Mouse (Mus musculus): Measurements from ENCODE around the gene Sox6. TPM values are rescaled to one million over a fixed set of nuclear protein-coding genes. Genes with fewer than 3 reads are reported as not detected.

The Sox6 gene
- total RNA-seq, 1 experiment, result 1.2 TPM

DNA sequence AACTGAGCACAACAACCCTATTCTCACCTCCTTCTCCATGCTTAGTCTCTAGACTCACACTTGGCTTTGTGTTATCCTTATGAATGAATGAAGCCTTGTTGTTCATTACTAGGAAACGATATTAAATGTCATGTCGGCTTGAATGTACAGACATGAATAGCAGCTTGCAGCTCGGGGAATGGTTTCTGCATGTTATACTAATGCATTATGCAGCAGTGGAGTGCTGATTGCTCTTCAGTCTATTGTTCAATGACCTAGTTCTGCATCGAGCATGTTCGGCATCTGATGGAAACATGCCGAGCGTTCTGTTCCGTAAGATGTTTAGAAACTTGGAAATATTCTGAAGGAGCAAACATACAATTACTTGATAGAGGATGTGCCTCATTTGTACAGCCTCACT, 524.9 kb downstream of the Sox6 start:
- in situ Hi-C loops (cut with MboI; ENCODE audit: low sequenced_read_pairs in 2 of 2, unreplicated experiment in 2 of 2), result no loop called here
- Histone ChIP-seq H3K9ac (ENCODE audit: insufficient read depth, low read depth, low read length, poor library complexity, severe bottlenecking) (no peak overlapping the region), H3K4me3 (ENCODE audit: insufficient read depth in 1 of 2, low read depth in 1 of 2, low read length in 2 of 2, poor library complexity in 1 of 2, severe bottlenecking in 1 of 2) (no peak overlapping the region), H3K27ac (ENCODE audit: insufficient read depth, low read depth, low read length, poor library complexity, severe bottlenecking) (no peak overlapping the region), H3K36me3 (ENCODE audit: control insufficient read depth, insufficient read depth, low read length, poor library complexity, severe bottlenecking) (no peaks in the 10 kb centered on the region), H3K9me3 (ENCODE audit: control insufficient read depth, insufficient read depth, low read depth, low read length) (no peaks in the 10 kb centered on the region), H3K4me1 (ENCODE audit: control insufficient read depth in 2 of 2, insufficient read depth in 2 of 2, low read length in 2 of 2, poor library complexity in 1 of 2) (no peaks in the 10 kb centered on the region)
- DNase-seq (ENCODE audit: low read depth, low spot score), result no peak
- TF ChIP-seq ZC3H11A (IDR thresholded peaks at IDR 0.05; ENCODE audit: borderline replicate concordance, low read depth, low read length), result no peak
- TF ChIP-seq HCFC1 (IDR thresholded peaks at IDR 0.05; ENCODE audit: borderline replicate concordance, insufficient read depth, low read length), result no peak
- no peak for TF ChIP-seq MAFK (IDR thresholded peaks at IDR 0.05; ENCODE audit: insufficient read depth, low read depth, low read length)
- no peak for TF ChIP-seq CHD2 (IDR thresholded peaks at IDR 0.05; ENCODE audit: low read depth, low read length)
- TF ChIP-seq ZNF384 (IDR thresholded peaks at IDR 0.05; ENCODE audit: low read depth, low read length), result no peak

DNA sequence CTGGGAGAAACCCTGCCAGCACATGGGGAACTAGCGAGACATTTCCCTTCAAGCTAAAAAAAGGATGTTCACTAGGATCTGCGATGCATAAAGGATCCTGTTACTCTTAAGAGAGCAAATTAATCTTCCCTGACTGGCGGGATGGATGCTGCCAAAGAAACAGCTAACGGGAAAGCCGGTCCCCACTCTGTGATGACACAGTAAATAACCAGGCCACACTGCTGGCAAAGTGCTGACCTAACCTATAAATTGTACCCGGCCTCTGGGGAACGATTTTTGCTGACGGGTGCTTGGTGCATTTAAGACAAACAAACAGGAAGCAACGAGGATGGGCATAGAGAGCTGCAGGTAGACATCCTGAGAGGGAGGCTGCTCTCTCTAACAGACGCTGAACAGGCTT, 526.8 kb downstream of the Sox6 start:
- Histone ChIP-seq H3K4me3 (ENCODE audit: insufficient read depth in 1 of 2, low read depth in 1 of 2, low read length in 2 of 2, poor library complexity in 1 of 2, severe bottlenecking in 1 of 2) (no peak overlapping the region), H3K36me3 (ENCODE audit: control insufficient read depth, insufficient read depth, low read length, poor library complexity, severe bottlenecking) (no peaks in the 10 kb centered on the region), H3K9ac (ENCODE audit: insufficient read depth, low read depth, low read length, poor library complexity, severe bottlenecking) (no peak overlapping the region), H3K9me3 (ENCODE audit: control insufficient read depth, insufficient read depth, low read depth, low read length) (no peaks in the 10 kb centered on the region), H3K4me1 (ENCODE audit: control insufficient read depth in 2 of 2, insufficient read depth in 2 of 2, low read length in 2 of 2, poor library complexity in 1 of 2) (no peaks in the 10 kb centered on the region), H3K27ac (ENCODE audit: insufficient read depth, low read depth, low read length, poor library complexity, severe bottlenecking) (no peak overlapping the region)
- no peak for DNase-seq (ENCODE audit: low read depth, low spot score)
- in situ Hi-C loops (cut with MboI; ENCODE audit: low sequenced_read_pairs in 2 of 2, unreplicated experiment in 2 of 2), result no loop called here
- TF ChIP-seq CHD2 (IDR thresholded peaks at IDR 0.05; ENCODE audit: low read depth, low read length) (no peak), MAFK (IDR thresholded peaks at IDR 0.05; ENCODE audit: insufficient read depth, low read depth, low read length) (no peak), ZC3H11A (IDR thresholded peaks at IDR 0.05; ENCODE audit: borderline replicate concordance, low read depth, low read length) (no peak), HCFC1 (IDR thresholded peaks at IDR 0.05; ENCODE audit: borderline replicate concordance, insufficient read depth, low read length) (no peak), ZNF384 (IDR thresholded peaks at IDR 0.05; ENCODE audit: low read depth, low read length) (no peak)

DNA sequence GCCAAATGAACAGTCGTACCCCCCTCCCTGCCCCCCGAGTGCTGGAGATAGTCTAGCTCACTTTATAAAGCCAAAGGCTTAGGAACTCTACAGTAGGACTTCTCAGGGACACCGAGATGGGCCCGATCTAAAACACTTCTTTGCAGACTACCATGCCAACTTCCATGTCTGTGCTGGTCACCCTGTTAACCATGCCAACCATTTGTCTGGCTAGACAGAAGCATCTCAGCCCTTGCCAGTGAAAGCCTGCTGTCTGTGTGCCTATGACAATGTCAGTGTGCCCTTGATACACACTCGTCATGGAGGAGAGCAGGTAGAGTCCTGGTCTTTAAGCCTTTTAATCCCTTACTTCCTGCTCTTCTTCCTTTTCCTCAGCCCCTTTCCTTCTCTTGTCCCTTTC, 527.5 kb downstream of the Sox6 start:
- no peak for TF ChIP-seq CHD2 (IDR thresholded peaks at IDR 0.05; ENCODE audit: low read depth, low read length)
- no peak for TF ChIP-seq HCFC1 (IDR thresholded peaks at IDR 0.05; ENCODE audit: borderline replicate concordance, insufficient read depth, low read length)
- no peak for TF ChIP-seq ZNF384 (IDR thresholded peaks at IDR 0.05; ENCODE audit: low read depth, low read length)
- no peak for TF ChIP-seq ZC3H11A (IDR thresholded peaks at IDR 0.05; ENCODE audit: borderline replicate concordance, low read depth, low read length)
- TF ChIP-seq MAFK (IDR thresholded peaks at IDR 0.05; ENCODE audit: insufficient read depth, low read depth, low read length), result no peak
- no peak for DNase-seq (ENCODE audit: low read depth, low spot score)
- H3K9ac ChIP-seq (ENCODE audit: insufficient read depth, low read depth, low read length, poor library complexity, severe bottlenecking), result no peak overlapping the region
- H3K4me1 ChIP-seq (ENCODE audit: control insufficient read depth in 2 of 2, insufficient read depth in 2 of 2, low read length in 2 of 2, poor library complexity in 1 of 2), result no peaks in the 10 kb centered on the region
- H3K9me3 ChIP-seq (ENCODE audit: control insufficient read depth, insufficient read depth, low read depth, low read length), result no peaks in the 10 kb centered on the region
- H3K27ac ChIP-seq (ENCODE audit: insufficient read depth, low read depth, low read length, poor library complexity, severe bottlenecking), result no peak overlapping the region
- in situ Hi-C loops (cut with MboI; ENCODE audit: low sequenced_read_pairs in 2 of 2, unreplicated experiment in 2 of 2), result no loop called here
- H3K36me3 ChIP-seq (ENCODE audit: control insufficient read depth, insufficient read depth, low read length, poor library complexity, severe bottlenecking), result no peaks in the 10 kb centered on the region
- no peak overlapping the region for H3K4me3 ChIP-seq (ENCODE audit: insufficient read depth in 1 of 2, low read depth in 1 of 2, low read length in 2 of 2, poor library complexity in 1 of 2, severe bottlenecking in 1 of 2)

DNA sequence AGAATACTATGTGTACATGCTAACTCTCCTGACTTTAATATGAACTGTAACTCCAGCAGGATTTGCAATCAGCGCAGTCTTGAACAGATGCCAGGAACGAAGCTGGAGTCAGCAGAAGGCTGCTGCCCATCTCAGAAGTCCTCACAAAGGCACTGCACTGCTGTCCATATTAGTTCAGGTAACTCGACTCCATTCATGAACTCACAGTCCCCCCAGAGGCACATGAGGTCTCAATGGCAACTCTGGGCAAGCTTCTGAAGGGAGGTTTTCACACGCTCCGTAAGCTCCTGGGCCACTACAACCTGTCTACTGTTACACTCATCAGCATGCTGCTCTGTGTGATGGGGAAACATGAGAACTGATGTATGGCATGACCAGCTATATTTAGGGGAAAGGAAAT, 528.6 kb downstream of the Sox6 start:
- Histone ChIP-seq H3K27ac (ENCODE audit: insufficient read depth, low read depth, low read length, poor library complexity, severe bottlenecking) (no peak overlapping the region), H3K36me3 (ENCODE audit: control insufficient read depth, insufficient read depth, low read length, poor library complexity, severe bottlenecking) (no peaks in the 10 kb centered on the region), H3K9ac (ENCODE audit: insufficient read depth, low read depth, low read length, poor library complexity, severe bottlenecking) (no peak overlapping the region), H3K9me3 (ENCODE audit: control insufficient read depth, insufficient read depth, low read depth, low read length) (no peaks in the 10 kb centered on the region), H3K4me1 (ENCODE audit: control insufficient read depth in 2 of 2, insufficient read depth in 2 of 2, low read length in 2 of 2, poor library complexity in 1 of 2) (no peaks in the 10 kb centered on the region), H3K4me3 (ENCODE audit: insufficient read depth in 1 of 2, low read depth in 1 of 2, low read length in 2 of 2, poor library complexity in 1 of 2, severe bottlenecking in 1 of 2) (no peak overlapping the region)
- no peak for DNase-seq (ENCODE audit: low read depth, low spot score)
- in situ Hi-C loops (cut with MboI; ENCODE audit: low sequenced_read_pairs in 2 of 2, unreplicated experiment in 2 of 2), result no loop called here
- TF ChIP-seq HCFC1 (IDR thresholded peaks at IDR 0.05; ENCODE audit: borderline replicate concordance, insufficient read depth, low read length) (no peak), ZC3H11A (IDR thresholded peaks at IDR 0.05; ENCODE audit: borderline replicate concordance, low read depth, low read length) (no peak), ZNF384 (IDR thresholded peaks at IDR 0.05; ENCODE audit: low read depth, low read length) (no peak), CHD2 (IDR thresholded peaks at IDR 0.05; ENCODE audit: low read depth, low read length) (no peak), MAFK (IDR thresholded peaks at IDR 0.05; ENCODE audit: insufficient read depth, low read depth, low read length) (no peak)

DNA sequence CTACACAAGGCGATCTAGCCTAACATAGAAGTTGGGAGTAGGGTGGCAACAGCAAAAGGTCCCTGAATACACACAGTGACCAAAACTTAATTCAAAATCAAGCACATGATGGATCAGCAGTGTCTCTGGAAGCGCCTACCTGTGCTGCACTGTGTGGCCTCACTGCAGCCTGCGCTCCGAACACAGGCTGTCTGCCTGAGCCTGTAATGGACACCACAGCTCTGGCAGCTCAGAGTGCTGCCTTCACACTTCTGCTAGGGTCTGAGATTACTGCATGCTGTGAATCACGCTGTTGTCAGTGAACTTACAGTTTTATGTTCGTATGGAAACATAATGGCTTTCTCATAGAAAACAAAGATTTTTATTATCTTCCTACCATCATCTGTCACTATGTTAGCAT, 532.2 kb downstream of the Sox6 start:
- Histone ChIP-seq H3K4me1 (ENCODE audit: control insufficient read depth in 2 of 2, insufficient read depth in 2 of 2, low read length in 2 of 2, poor library complexity in 1 of 2) (no peaks in the 10 kb centered on the region), H3K36me3 (ENCODE audit: control insufficient read depth, insufficient read depth, low read length, poor library complexity, severe bottlenecking) (no peaks in the 10 kb centered on the region), H3K9me3 (ENCODE audit: control insufficient read depth, insufficient read depth, low read depth, low read length) (no peaks in the 10 kb centered on the region), H3K4me3 (ENCODE audit: insufficient read depth in 1 of 2, low read depth in 1 of 2, low read length in 2 of 2, poor library complexity in 1 of 2, severe bottlenecking in 1 of 2) (no peak overlapping the region), H3K27ac (ENCODE audit: insufficient read depth, low read depth, low read length, poor library complexity, severe bottlenecking) (no peak overlapping the region), H3K9ac (ENCODE audit: insufficient read depth, low read depth, low read length, poor library complexity, severe bottlenecking) (no peak overlapping the region)
- DNase-seq (ENCODE audit: low read depth, low spot score), result no peak
- in situ Hi-C loops (cut with MboI; ENCODE audit: low sequenced_read_pairs in 2 of 2, unreplicated experiment in 2 of 2), result no loop called here
- TF ChIP-seq CHD2 (IDR thresholded peaks at IDR 0.05; ENCODE audit: low read depth, low read length), result no peak
- no peak for TF ChIP-seq ZNF384 (IDR thresholded peaks at IDR 0.05; ENCODE audit: low read depth, low read length)
- no peak for TF ChIP-seq ZC3H11A (IDR thresholded peaks at IDR 0.05; ENCODE audit: borderline replicate concordance, low read depth, low read length)
- TF ChIP-seq HCFC1 (IDR thresholded peaks at IDR 0.05; ENCODE audit: borderline replicate concordance, insufficient read depth, low read length), result no peak
- no peak for TF ChIP-seq MAFK (IDR thresholded peaks at IDR 0.05; ENCODE audit: insufficient read depth, low read depth, low read length)
